Mouse (Mus musculus) layer of hippocampus, postnatal 36 days (tissue): ENCODE measurements around the gene Speg. TPM values are rescaled to one million over a fixed set of nuclear protein-coding genes. Genes with fewer than 3 reads are reported as not detected.

Source experiments
- DNase-seq, 2 experiments: peaks; one replicate each; pipeline ENCODE4 v3.0.0; 2022
- total RNA-seq, 2 experiments: library from RNA; stranded (reverse); gene quantifications; 2 replicates each; pipeline ENCODE4 v1.2.3; 2021

Gene Speg
- total RNA-seq: 100 to 1,000 TPM; 166 to 180 TPM

GRCm38 (mm10) chr1:75374950-75375936 is at the start of gene Speg:
Speg (plus strand) TSS chr1:75375297.
- no peak for DNase-seq

- DNase-seq: no peak
These were observed 47.6 kb upstream of the Speg start for GRCm38 (mm10) chr1:75327461-75327860.

GRCm38 (mm10) chr1:75331271-75331670 is 43.8 kb upstream of the Speg start:
- no peak for DNase-seq

- no peak for DNase-seq
These were observed 38.6 kb upstream of the Speg start for GRCm38 (mm10) chr1:75336461-75336860.

- no peak for DNase-seq
These were observed 38.0 kb upstream of the Speg start for GRCm38 (mm10) chr1:75337097-75337496.

- no peak for DNase-seq
These were observed 36.9 kb upstream of the Speg start for GRCm38 (mm10) chr1:75338091-75338694.

- DNase-seq: peak; percentile 47 to 57
These were observed 35.8 kb upstream of the Speg start for GRCm38 (mm10) chr1:75339337-75339736.

GRCm38 (mm10) chr1:75340519-75340918 is 34.6 kb upstream of the Speg start:
- DNase-seq: no peak

- DNase-seq: peak; percentile 62 to 67
These were observed 32.2 kb upstream of the Speg start for GRCm38 (mm10) chr1:75342874-75343416.

GRCm38 (mm10) chr1:75344291-75345035 is 30.6 kb upstream of the Speg start:
- DNase-seq: no peak

GRCm38 (mm10) chr1:75345036-75345935 is 29.8 kb upstream of the Speg start:
- DNase-seq: no peak

GRCm38 (mm10) chr1:75347279-75347678 is 27.8 kb upstream of the Speg start:
- no peak for DNase-seq

- no peak for DNase-seq
These were observed 25.8 kb upstream of the Speg start for GRCm38 (mm10) chr1:75349275-75349674.

GRCm38 (mm10) chr1:75357261-75357660 is 17.8 kb upstream of the Speg start:
- no peak for DNase-seq

- DNase-seq: no peak
These were observed 17.1 kb upstream of the Speg start for GRCm38 (mm10) chr1:75358009-75358408.

GRCm38 (mm10) chr1:75359346-75359745 is 15.8 kb upstream of the Speg start:
- DNase-seq: no peak

- DNase-seq: no peak
These were observed 14.7 kb upstream of the Speg start, which contains the start of gene Des for GRCm38 (mm10) chr1:75360112-75361031. Des (plus strand) TSS chr1:75360329.

GRCm38 (mm10) chr1:75361123-75361522 is 14.0 kb upstream of the Speg start:
- DNase-seq: no peak

- DNase-seq: no peak
These were observed 13.3 kb upstream of the Speg start for GRCm38 (mm10) chr1:75361750-75362149.

- no peak for DNase-seq
These were observed 11.2 kb upstream of the Speg start for GRCm38 (mm10) chr1:75363868-75364267.
